Mouse (Mus musculus) liver, postnatal 0 days (tissue): ENCODE measurements at regions not wholly inside any gene's neighbourhood (a gene's known extent, or its start where the extent isn't known, plus 50 kb on each side); places are given as distances from the start of the nearest gene placed in this dataset.

Source experiments
- CTCF ChIP-seq: sonication (generic); IDR thresholded peaks from 2 replicates; pipeline ENCODE4 v1.5.1; 2016; ENCODE audit warnings: antibody characterized with exemption, low read depth
- EP300 ChIP-seq: IDR thresholded peaks from 2 replicates; pipeline ENCODE4 v1.6.1; 2016; ENCODE audit warnings: antibody characterized with exemption, low read depth, mild to moderate bottlenecking

GRCm38 (mm10) chr13:83132671-83133638 lies 370.9 kb upstream of the Mef2c start:
- TF ChIP-seq CTCF (no peak), EP300 (no peak)
